15 mouse cellular contexts compared by ENCODE assay signal in the genomic region with DNA sequence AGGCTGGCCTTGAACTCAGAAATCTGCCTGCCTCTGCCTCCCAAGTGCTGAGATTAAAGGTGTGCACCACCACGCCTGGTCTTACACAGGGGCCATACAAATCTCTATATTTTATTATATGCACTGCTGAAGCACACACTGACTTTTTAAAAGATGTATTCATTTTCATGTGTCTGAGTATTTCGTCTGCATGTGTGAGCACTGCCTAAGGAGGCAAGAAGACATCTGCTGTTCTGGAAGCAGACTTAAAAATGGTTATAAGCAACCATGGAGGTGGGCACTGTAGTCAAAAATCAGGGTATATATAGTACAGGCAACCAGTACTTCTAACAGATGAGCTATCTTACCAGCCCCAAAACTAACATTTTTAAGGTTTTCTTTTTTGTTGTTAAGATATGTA. TPM values are rescaled to one million over a fixed set of nuclear protein-coding genes. Genes with fewer than 3 reads are reported as not detected.
A peak's percentile ranks its signal among the peaks of the same experiment; 100 is the strongest.
DNase-seq lines count a peak whose midpoint lies in the region.
"Had no signal": no experiment of that assay in that cellular context is flagged by ENCODE, and none has a peak within 500 bp of the region (broad histone marks: within the 10 kb centered on the region; RNA-seq: fewer than 3 reads in every experiment).

No protein-coding gene starts in this region.

- peak; percentile 7 for DNase-seq in heart, adult 11 months
- DNase-seq in heart, adult 8-10 months (ENCODE audit: low spot score), result no peak
- DNase-seq in brain, adult 2 months (ENCODE audit: low read depth, low spot score), result peak; percentile 42
- DNase-seq in telencephalon, adult 2 months (ENCODE audit: low read depth, low spot score), result peak; percentile 43
- no peak for DNase-seq in adrenal gland, adult 18-20 months (ENCODE audit: low spot score in 2 of 2)
- DNase-seq: adrenal gland, adult 8-10 months; adrenal gland, postnatal 14 days; adrenal gland, postnatal 36 days; cerebellum, adult 11 months; cerebellum, adult 18-20 months; cerebellum, adult 8-10 months; cerebellum, adult 9-11 months; cerebellum, postnatal 14 days; cerebellum, postnatal 36 days; embryo, embryonic 11 days had no signal

RNA-seq across cellular contexts. Expression of a gene that starts 39.3 kb away (rescaled TPM):
- 10 to 100 TPM; 33.2 to 37.3 (median 34.8) TPM for total RNA-seq in heart, adult 8-10 months (2022)
- 10 to 100 TPM; 66.1 to 82.2 TPM for total RNA-seq in adrenal gland, adult 18-20 months (2021)

RNA-seq across cellular contexts. Expression of a gene that starts 49.2 kb away (rescaled TPM):
- 10 to 100 TPM; 16.0 to 24.6 (median 21.3) TPM for total RNA-seq in heart, adult 8-10 months (2022)
- 10 to 100 TPM; 36.4 to 47.3 TPM for total RNA-seq in adrenal gland, adult 18-20 months (2021)

Comparison
In these comparisons a context has a peak if more than half of its experiments do, and no peak if none do; other contexts are left out.
1. DNase-seq: peak in heart, adult 11 months (single experiment), brain, adult 2 months (single experiment) and telencephalon, adult 2 months (single experiment); none in heart, adult 8-10 months (single experiment) and adrenal gland, adult 18-20 months (0 of 2).